Mouse (Mus musculus): ENCODE data around the gene Gm10490.
A peak's percentile ranks its signal among the peaks of the same experiment; 100 is the strongest.
"Not testable (repeated sequence)": the region's sequence is repeated elsewhere in the genome, so short reads cannot be mapped to it uniquely, and the experiment has no call there.

Gm10490 gene

GRCm38 (mm10) chrX:7909242-7909641, at the start of gene Gm10490:
Gene Gm10490 (plus strand): TSS chrX:7909542.
- DNase-seq = not testable (repeated sequence)

- DNase-seq = no peak
Measured at GRCm38 (mm10) chrX:7863181-7863580, 46.2 kb upstream of the Gm10490 start.

- DNase-seq = no peak
Measured at GRCm38 (mm10) chrX:7864551-7864950, 44.8 kb upstream of the Gm10490 start.

- DNase-seq = no peak
Measured at GRCm38 (mm10) chrX:7865343-7865742, 44.0 kb upstream of the Gm10490 start.

DNA sequence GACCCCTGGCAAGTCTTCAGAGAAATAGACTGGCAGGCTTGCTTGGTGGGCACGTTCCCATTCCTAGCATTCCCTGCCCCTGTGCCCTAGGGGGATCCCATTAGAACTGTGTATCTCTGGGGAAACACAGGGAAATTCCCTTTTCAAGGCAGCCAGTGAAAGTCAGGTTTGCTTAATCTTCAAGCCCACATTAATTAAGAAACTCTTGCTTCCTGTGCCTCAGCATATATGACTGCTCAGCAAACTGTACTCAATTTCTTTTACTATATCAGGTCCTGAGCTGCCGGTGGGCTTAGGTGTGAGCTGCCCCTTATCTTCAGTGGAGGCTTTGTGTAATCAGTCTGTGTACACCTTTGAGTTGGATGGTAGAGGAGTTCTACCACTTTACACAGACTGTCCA, 43.6 kb upstream of the Gm10490 start:
- DNase-seq = no peak

- no peak for DNase-seq
Measured at GRCm38 (mm10) chrX:7867141-7867540, 42.2 kb upstream of the Gm10490 start.

- no peak for DNase-seq
Measured at GRCm38 (mm10) chrX:7868506-7868905, 40.8 kb upstream of the Gm10490 start.

DNA sequence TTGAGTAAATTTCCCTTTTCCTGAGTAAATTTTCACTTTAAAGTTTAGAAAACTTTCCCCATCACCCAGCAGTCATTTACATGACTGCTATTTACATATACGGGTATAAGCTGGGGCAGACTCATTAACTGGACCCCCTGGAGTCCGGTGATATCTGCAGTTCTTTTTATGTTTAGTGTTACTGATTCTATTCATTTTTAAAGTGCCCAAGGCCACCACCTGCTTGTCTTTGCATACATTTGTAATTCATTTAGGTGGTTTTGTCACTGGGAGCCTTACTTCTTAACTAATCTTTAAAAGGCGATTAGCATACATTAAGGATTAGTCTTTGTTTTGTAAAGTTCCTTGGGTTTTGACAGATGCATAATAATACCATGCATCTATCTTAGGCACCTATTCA, 39.5 kb upstream of the Gm10490 start:
- no peak for DNase-seq

GRCm38 (mm10) chrX:7878007-7878419, 31.3 kb upstream of the Gm10490 start, which contains the start of gene Pim2:
Gene Pim2 (plus strand): TSS chrX:7878262.
- peak; percentile 90 to 93 for DNase-seq

GRCm38 (mm10) chrX:7878495-7878894, 30.8 kb upstream of the Gm10490 start:
- peak; percentile 54 to 57 for DNase-seq

DNA sequence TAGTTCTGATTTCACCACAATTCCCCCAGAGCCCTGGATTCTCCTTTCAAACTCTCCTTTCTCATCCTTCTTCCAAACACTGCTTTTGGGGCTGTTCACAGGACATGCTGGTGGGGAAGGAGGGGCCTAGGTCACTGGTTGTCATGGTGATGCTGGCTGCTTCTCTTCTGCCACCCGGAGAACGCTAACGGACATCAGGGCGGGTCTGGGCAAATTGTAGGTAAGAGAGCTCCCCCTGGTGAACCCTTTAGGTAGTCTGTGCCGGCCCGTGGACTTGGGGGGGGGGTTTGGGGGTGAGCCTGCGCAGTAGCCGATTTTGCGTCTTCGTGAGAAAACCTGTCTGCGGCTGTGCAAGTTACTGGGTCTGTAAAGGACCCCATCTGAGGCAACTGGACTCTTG, 29.5 kb upstream of the Gm10490 start:
- peak; percentile 85 to 86 for DNase-seq

DNA sequence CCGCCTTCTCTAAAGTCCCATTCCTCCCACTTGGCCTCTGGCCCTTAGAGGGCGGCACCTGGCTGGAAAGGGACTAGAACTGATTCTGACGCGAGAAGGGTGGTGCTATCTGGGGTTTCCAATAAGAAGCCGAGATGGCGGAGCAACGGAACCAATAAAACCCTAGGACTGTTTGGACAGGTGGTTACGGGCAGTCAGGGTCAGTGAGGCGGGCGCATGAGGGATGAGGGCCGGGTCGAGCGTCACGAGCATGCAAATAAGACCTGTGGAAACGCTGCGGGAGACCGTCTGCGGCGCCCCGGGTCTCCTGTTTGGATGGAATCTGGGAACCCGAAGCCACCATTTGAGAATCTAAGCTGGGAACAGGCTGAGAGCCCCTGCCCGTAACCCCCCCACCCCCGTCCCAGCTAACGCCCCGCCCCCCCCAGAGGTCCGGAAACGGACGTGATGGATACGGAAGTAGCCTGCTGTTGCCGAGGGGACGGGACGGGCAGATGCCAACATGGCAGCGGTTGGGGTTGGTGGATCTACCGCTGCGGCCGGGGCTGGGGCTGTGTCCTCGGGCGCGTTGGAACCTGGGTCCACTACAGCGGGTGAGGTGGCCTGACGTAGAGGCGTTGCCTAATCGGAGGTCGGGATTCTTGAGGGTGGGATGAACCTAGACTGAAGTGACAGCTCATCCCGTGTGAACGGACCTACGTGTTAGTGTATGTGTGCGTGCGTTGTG, 25.3 kb upstream of the Gm10490 start, which contains the start of gene Slc35a2:
TSS of gene Slc35a2 (plus strand) at position 188 of the 727 bp plus-strand sequence.
- DNase-seq = peak; percentile 88 to 92

- DNase-seq = peak in 1 of 2 experiments; percentile 17
Measured at GRCm38 (mm10) chrX:7898211-7898610, 11.1 kb upstream of the Gm10490 start.

DNA sequence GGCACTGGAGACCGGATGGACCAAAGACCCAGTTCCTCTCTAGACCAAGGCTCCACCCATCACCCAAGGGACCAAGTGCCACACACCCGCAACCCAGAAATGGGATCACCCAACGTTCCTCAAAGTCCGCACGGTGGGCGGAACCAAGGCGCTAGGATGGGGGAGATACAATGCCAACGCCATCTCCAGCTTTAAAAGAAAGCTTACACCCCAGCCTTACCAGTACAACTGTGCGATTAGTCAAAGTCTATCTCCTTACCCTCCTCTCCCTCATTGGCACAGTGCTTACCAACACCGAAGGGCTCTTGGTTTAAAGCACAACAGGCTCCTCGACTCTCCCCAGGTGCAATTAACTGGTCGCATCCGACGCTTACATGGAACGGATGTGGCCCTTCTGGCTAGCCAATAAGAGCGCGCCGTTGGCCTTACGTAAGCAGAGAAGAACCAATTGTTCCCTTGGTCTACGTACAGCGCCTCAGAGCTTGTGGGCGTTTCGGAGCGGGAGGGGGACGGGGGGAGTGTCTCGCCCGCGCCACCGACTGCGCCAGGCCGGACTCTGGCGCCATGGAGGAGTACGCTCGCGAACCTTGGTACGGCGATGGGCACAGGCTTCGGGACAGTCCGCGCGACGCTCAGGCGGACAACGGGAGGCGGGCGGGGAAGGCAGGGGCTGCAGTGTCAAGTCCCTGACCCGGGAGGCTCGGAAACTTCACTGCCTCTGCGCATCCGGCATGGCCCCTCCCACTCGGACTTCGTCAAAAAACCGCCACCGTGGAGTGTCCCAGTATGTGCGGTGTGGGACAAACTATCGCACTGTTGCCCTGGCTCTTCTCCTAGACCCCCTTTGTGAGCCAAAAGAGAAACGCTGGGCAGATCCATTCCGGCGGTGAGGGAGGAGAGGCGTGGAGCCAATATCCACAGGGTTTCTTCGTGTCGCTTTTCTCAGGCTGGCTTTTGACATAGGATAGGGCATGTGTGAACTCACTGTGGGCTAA, 10.2 kb upstream of the Gm10490 start, which contains the start of the genes Pqbp1 and Timm17b:
TSS of gene Pqbp1 (minus strand) at position 390 of the 995 bp plus-strand sequence.
TSS of gene Timm17b (plus strand) at position 478 of the 995 bp plus-strand sequence.
- peak; percentile 88 to 93 for DNase-seq

DNA sequence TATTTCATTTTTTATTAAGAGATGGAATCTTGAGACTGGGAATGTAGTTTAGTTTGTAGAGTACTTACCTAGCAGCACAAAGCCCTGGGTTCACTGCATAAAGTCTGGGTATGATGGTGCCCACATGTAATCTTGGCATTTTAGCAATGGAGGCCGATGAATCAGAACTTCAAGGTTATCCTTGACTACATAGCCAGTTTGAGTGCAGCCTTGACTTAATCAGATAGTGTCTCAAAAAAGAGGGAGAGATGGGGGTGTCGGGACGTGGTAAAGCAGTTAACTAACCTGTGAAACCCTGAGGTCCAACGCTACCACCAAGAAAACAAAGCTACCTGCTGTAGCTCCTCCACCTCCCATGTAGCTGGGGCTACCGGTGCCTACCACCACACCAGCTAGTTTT, 4.9 kb upstream of the Gm10490 start:
- DNase-seq = no peak

GRCm38 (mm10) chrX:7907735-7908134, 1.6 kb upstream of the Gm10490 start, which contains the start of gene Gm10491:
Gene Gm10491 (minus strand): TSS chrX:7907835.
- DNase-seq = no peak

GRCm38 (mm10) chrX:7910473-7910872, 1.1 kb downstream of the Gm10490 start:
- no peak for DNase-seq

GRCm38 (mm10) chrX:7915669-7916068, 6.3 kb downstream of the Gm10490 start:
- peak; percentile 33 to 65 for DNase-seq

GRCm38 (mm10) chrX:7917960-7918359, 8.6 kb downstream of the Gm10490 start:
- DNase-seq = not testable (repeated sequence)

- DNase-seq = peak; percentile 76 to 82
Measured at GRCm38 (mm10) chrX:7919601-7920383, 10.4 kb downstream of the Gm10490 start, which contains the start of gene Pcsk1n. Gene Pcsk1n (plus strand): TSS chrX:7919822.

GRCm38 (mm10) chrX:7922032-7922431, 12.7 kb downstream of the Gm10490 start:
- DNase-seq = peak; percentile 26 to 40

GRCm38 (mm10) chrX:7926266-7926665, 16.9 kb downstream of the Gm10490 start:
- DNase-seq = no peak

Data from cerebellum, postnatal 10 days (tissue).